Mouse (Mus musculus) hindbrain, postnatal 0 days (tissue): ENCODE data around the gene Zfp945. TPM values are rescaled to one million over a fixed set of nuclear protein-coding genes. Genes with fewer than 3 reads are reported as not detected.

Experiments
- ATAC-seq: fragments of 200-750 bp; cut with Nextera tagmentation; 2 replicates; pipeline ENCODE4 v1.8.0; 2017; ENCODE audit warnings: mild to moderate bottlenecking, moderate TSS enrichment, moderate library complexity
- DNase-seq: peaks from one replicate; pipeline ENCODE4 v3.0.0-alpha.2; 2015; ENCODE audit warnings: low spot score
- H3K27ac ChIP-seq: fragments of 300-500 bp; sonication (generic); 2 replicates; pipeline ENCODE4 v1.5.1; 2014; ENCODE audit warnings: mild to moderate bottlenecking
- H3K27me3 ChIP-seq: fragments of 300-500 bp; sonication (generic); 2 replicates; pipeline ENCODE4 v1.6.1; 2014; ENCODE audit warnings: low read length, mixed read lengths; ENCODE audit not compliant: insufficient read depth
- H3K36me3 ChIP-seq: fragments of 300-500 bp; sonication (generic); 2 replicates; pipeline ENCODE4 v1.6.1; 2014; ENCODE audit warnings: low read length, mixed read lengths; ENCODE audit not compliant: insufficient read depth
- H3K4me1 ChIP-seq: fragments of 300-500 bp; sonication (generic); 2 replicates; pipeline ENCODE4 v1.6.1; 2014; ENCODE audit warnings: antibody characterized with exemption, low read length, mixed read lengths; ENCODE audit not compliant: insufficient read depth
- H3K4me2 ChIP-seq: fragments of 300-500 bp; sonication (generic); 2 replicates; pipeline ENCODE4 v1.6.1; 2014; ENCODE audit warnings: low read depth, mild to moderate bottlenecking, low read length, moderate library complexity, mixed read lengths
- H3K4me3 ChIP-seq: fragments of 300-500 bp; sonication (generic); 2 replicates; pipeline ENCODE4 v1.5.1; 2014; ENCODE audit warnings: low read length
- H3K9ac ChIP-seq: fragments of 300-500 bp; sonication (generic); replicated peaks from 2 replicates; pipeline ENCODE4 v1.6.1; 2014; ENCODE audit warnings: mild to moderate bottlenecking, low read length, moderate library complexity, mixed read lengths
- H3K9me3 ChIP-seq: fragments of 300-500 bp; sonication (generic); 2 replicates; pipeline ENCODE4 v1.6.1; 2016; ENCODE audit warnings: low read length, mixed read lengths
- CTCF ChIP-seq: IDR thresholded peaks from 2 replicates; pipeline ENCODE4 v1.5.1; 2016; ENCODE audit warnings: antibody characterized with exemption, control low read depth, low read depth
- WGBS: fragments of 180-500 bp; shearing (Covaris S2); extraction: QIAGEN DNeasy Blood & Tissue Kit; methylation state at CpG from one replicate; pipeline ENCODE4 v1.1.7; 2014; 5-methylcytosine and 5-hydroxymethylcytosine counted together
- polyA plus RNA-seq: library from polyadenylated mRNA; unstranded; fragments of >200 nt; fragmentation: Nextera tagmentation; extraction: Ambion mirVana; gene quantifications from 2 replicates; pipeline ENCODE4 v1.2.1, GENCODE M21; 2015
- total RNA-seq: library from RNA; depleted of rRNA; stranded (reverse); fragments of >200 nt; gene quantifications from 2 replicates; pipeline ENCODE4 v1.2.3, GENCODE M21; 2014; rRNA removed

Zfp945 gene
- total and polyA plus RNA-seq, 2 experiments from 2014 or later = 16.6 to 17.0 TPM

DNA sequence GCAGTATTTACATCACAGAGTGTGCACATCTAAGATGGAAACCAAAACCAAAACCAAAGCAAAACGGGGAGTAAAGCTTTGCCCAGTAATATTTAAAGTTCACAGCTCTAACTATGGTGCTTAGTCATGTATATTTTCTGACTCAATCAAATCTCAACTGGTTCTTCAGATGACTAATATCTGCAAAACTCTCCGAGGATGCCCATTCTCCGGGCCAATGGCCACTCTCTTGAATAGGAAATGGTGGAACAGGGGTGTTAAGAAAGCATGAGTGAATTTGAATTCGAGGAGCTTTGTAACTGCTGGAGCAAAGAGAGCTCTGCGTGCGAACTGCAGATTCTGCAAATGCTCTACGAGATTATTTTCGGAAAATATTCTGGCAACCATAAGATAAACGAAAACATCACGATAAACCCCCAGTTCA is 501 bp downstream of the Zfp945 start:
- 1% methylated on average over 10 of the region's 10 CpGs for WGBS
- Histone ChIP-seq H3K4me3 (peak overlapping the region; percentile 85), H3K4me2 (peak overlapping the region; percentile 70), H3K9me3 (no peaks in the 10 kb centered on the region), H3K9ac (peak overlapping the region; percentile 72), H3K27me3 (no peaks in the 10 kb centered on the region), H3K27ac (peak overlapping the region; percentile 83), H3K36me3 (peaks cover 9% of the 10 kb centered on the region; the same call in 1 of the 2 replicates), H3K4me1 (peaks cover 11% of the 10 kb centered on the region)
- DNase-seq = peak; percentile 50
- peak; percentile 54 for ATAC-seq
- TF ChIP-seq CTCF = no peak

DNA sequence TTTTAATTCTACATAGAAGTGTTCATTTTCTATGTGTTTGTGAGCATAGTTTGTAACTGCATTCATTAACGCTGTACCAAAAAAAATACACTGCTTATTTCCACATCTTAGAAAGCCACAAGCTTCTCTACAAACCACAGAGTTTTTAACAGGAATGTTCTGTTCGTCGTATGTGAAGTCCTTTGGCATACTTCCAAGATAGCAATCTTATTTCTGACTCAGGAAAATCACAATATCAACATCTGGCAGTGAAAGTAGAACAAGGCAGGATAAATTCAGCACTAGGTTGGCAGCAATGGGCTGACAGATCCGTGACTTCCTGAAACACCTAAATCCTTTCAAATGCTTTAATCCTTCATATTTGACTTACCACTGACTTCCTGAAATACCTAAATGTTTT is 45.8 kb downstream of the Zfp945 start:
- Histone ChIP-seq H3K27ac (no peak overlapping the region), H3K4me1 (no peaks in the 10 kb centered on the region), H3K9me3 (no peaks in the 10 kb centered on the region), H3K27me3 (no peaks in the 10 kb centered on the region), H3K4me3 (no peak overlapping the region), H3K36me3 (no peaks in the 10 kb centered on the region), H3K4me2 (no peak overlapping the region), H3K9ac (no peak overlapping the region)
- DNase-seq (no peak), ATAC-seq (no peak)
- 64% methylated on average over 4 of the region's 4 CpGs for WGBS
- no peak for TF ChIP-seq CTCF

DNA sequence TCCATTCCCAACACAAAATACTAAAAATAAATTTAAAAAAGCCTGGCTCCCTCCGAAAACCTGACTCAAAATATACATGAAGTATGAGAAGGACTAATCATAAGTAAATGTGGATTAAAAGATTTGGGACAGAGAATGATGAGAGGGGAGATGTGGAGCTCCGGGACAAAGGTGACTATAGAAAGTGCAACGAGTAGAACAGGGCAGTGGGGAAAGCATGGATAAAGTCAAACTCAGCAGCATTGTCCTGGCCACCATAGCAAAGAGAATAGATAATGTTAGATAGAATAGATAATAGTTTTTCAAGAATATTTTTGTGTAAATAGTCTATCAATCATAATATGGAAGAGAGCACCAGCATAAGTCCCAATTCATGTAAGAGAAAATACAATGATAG is 48.7 kb downstream of the Zfp945 start:
- no peak for TF ChIP-seq CTCF
- no peaks in the 10 kb centered on the region for H3K9me3 ChIP-seq
- H3K4me3 ChIP-seq = peak overlapping the region; percentile 81
- ATAC-seq = no peak
- peak overlapping the region; percentile 59 for H3K4me2 ChIP-seq
- H3K9ac ChIP-seq = peak overlapping the region; percentile 67
- DNase-seq = no peak
- no peaks in the 10 kb centered on the region for H3K27me3 ChIP-seq
- H3K36me3 ChIP-seq = no peaks in the 10 kb centered on the region
- no peaks in the 10 kb centered on the region for H3K4me1 ChIP-seq
- WGBS = 60% methylated on average over 3 of the region's 3 CpGs
- peak overlapping the region; percentile 89 for H3K27ac ChIP-seq

DNA sequence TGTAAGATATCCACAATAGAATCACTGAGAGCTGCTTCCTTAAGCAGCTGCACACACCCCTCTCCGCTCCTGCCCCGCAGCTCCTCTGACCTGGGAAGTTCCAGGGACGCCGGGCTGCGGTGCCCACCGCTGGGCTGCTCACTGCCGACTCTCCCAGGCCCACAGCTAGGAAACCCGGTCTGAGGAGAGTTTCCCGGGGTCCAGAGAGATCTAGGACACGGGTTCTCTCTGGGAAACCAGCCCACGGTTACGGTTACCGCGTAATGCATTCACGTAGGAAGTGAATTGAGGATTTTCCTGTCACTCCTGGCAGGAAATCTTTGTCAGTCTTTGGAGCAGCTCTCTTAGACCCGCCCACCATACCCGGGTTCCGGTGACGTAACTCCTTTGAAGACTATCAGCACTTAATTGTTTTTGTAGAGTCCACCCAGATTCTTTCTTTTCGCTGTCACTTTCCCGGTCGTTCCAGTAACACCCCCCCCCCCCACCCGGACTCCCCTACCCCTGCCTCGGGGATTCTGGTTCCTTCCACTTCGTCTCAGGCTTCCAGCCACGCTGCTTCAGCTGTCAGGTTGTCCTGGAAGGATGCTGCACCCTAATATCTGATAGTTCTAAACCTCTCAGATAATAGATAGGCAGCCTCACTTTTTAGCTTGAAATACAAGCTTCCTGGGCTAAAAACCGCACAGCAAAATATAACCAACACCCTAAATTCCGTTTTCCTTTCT is 49.3 kb downstream of the Zfp945 start:
- Histone ChIP-seq H3K27ac (peak overlapping the region; percentile 89), H3K4me2 (peak overlapping the region; percentile 59), H3K36me3 (no peaks in the 10 kb centered on the region), H3K9me3 (no peaks in the 10 kb centered on the region), H3K27me3 (no peaks in the 10 kb centered on the region), H3K4me1 (no peaks in the 10 kb centered on the region), H3K9ac (peak overlapping the region; percentile 67), H3K4me3 (peak overlapping the region; percentile 81)
- 2% methylated on average over 28 of the region's 28 CpGs for WGBS
- peak; percentile 98 for ATAC-seq
- peak; percentile 94 for DNase-seq
- TF ChIP-seq CTCF = no peak

DNA sequence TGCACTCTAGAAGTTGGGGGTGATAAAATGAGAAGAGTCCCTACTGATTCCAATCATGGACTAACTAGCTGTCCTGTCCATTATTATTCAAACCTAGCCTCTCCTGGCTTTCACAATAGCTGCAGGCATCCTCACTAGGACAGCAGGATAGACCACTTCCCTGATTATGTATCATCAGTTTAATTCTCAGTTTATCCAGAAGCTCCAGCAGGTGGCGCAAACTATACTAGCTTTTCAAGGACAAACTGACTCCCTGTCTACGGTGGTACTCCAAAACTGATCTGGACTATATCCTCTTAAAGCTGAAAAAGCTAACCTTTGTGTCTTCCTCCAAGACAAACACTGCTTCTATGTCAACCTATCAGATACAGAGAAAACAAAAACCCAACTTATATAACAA is 67.2 kb downstream of the Zfp945 start:
- H3K4me2 ChIP-seq = no peak overlapping the region
- peak; percentile 18; the same call in 1 of the 2 replicates for TF ChIP-seq CTCF

More for the DNA sequence above, 67.2 kb downstream of the Zfp945 start:
- no peak overlapping the region for H3K27ac ChIP-seq
- H3K36me3 ChIP-seq = no peaks in the 10 kb centered on the region
- DNase-seq (no peak), ATAC-seq (no peak)
- H3K9ac ChIP-seq = no peak overlapping the region
- H3K4me1 ChIP-seq = no peaks in the 10 kb centered on the region
- 63% methylated on average over 2 of the region's 2 CpGs for WGBS
- no peaks in the 10 kb centered on the region for H3K9me3 ChIP-seq
- no peak overlapping the region for H3K4me3 ChIP-seq
- H3K27me3 ChIP-seq = no peaks in the 10 kb centered on the region

Other genes with a start within 250 kb of the Zfp945 start
- gene Vmn2r113, start 75.8 kb upstream of the Zfp945 start, total RNA-seq = not detected in 2 replicates
- gene Vmn2r113, start 75.8 kb upstream of the Zfp945 start, polyA plus RNA-seq = not detected in 2 replicates
- not detected in 2 replicates for gene Vmn2r-ps130, start 194.0 kb upstream of the Zfp945 start, total RNA-seq
- not detected in 2 replicates for gene Vmn2r-ps130, start 194.0 kb upstream of the Zfp945 start, polyA plus RNA-seq